Mouse (Mus musculus) layer of hippocampus, postnatal 25 days (tissue): Measurements from ENCODE around the gene Hlf. TPM values are rescaled to one million over a fixed set of nuclear protein-coding genes. Genes with fewer than 3 reads are reported as not detected.

Experiments used
- total RNA-seq, 2 experiments: library from RNA; stranded (reverse); gene quantifications; 2 replicates each; pipeline ENCODE4 v1.2.3; 2021

Gene Hlf
- total RNA-seq, 2 experiments from 2014 or later, result 65.0 to 70.5 TPM

Other genes starting within 250 kb of the Hlf start
- gene Gm45716, start 203.2 kb downstream of the Hlf start, total RNA-seq, result 1 to 10 TPM; 7.4 to 8.0 TPM
- 100 to 1,000 TPM; 342 to 379 TPM for gene Mmd, start 141.4 kb downstream of the Hlf start, total RNA-seq
- gene Stxbp4, start 247.2 kb upstream of the Hlf start, total RNA-seq, result 10 to 100 TPM; 11.1 to 11.8 TPM
- gene Cox11, start 247.3 kb upstream of the Hlf start, total RNA-seq, result 10 to 100 TPM; 23.9 to 29.0 TPM